Mouse (Mus musculus) cerebellum, adult 8-10 months (tissue): Measurements from ENCODE around the gene Zfp598.
A peak's percentile ranks its signal among the peaks of the same experiment; 100 is the strongest.

Experiments
- DNase-seq: peaks from one replicate; pipeline ENCODE4 v3.0.0; 2022

Gene Zfp598

GRCm38 (mm10) chr17:24669545-24670245 is at the start of gene Zfp598:
Gene Zfp598 (plus strand): TSS chr17:24669687.
- peak; percentile 91 for DNase-seq

- no peak for DNase-seq
These were observed 44.0 kb upstream of the Zfp598 start for GRCm38 (mm10) chr17:24625472-24625871.

- DNase-seq: peak; percentile 86
These were observed 40.8 kb upstream of the Zfp598 start for GRCm38 (mm10) chr17:24628646-24629045.

- DNase-seq: no peak
These were observed 39.4 kb upstream of the Zfp598 start for GRCm38 (mm10) chr17:24630072-24630471.

- peak; percentile 75 for DNase-seq
These were observed 37.2 kb upstream of the Zfp598 start, which contains the start of the genes Tsc2 and Nthl1 for GRCm38 (mm10) chr17:24632167-24632812. Gene Tsc2 (minus strand): TSS chr17:24632630. Gene Nthl1 (plus strand): TSS chr17:24632680.

- DNase-seq: no peak
These were observed 36.6 kb upstream of the Zfp598 start for GRCm38 (mm10) chr17:24632813-24633449.

GRCm38 (mm10) chr17:24633831-24634230 is 35.7 kb upstream of the Zfp598 start:
- no peak for DNase-seq

- DNase-seq: no peak
These were observed 34.5 kb upstream of the Zfp598 start for GRCm38 (mm10) chr17:24635024-24635423.

GRCm38 (mm10) chr17:24635694-24636093 is 33.8 kb upstream of the Zfp598 start:
- DNase-seq: no peak

GRCm38 (mm10) chr17:24636781-24637481 is 32.6 kb upstream of the Zfp598 start:
- no peak for DNase-seq

- DNase-seq: no peak
These were observed 31.3 kb upstream of the Zfp598 start for GRCm38 (mm10) chr17:24638214-24638613.

GRCm38 (mm10) chr17:24638840-24639239 is 30.6 kb upstream of the Zfp598 start:
- DNase-seq: no peak

GRCm38 (mm10) chr17:24639571-24639988 is 29.9 kb upstream of the Zfp598 start:
- no peak for DNase-seq

- DNase-seq: no peak
These were observed 29.4 kb upstream of the Zfp598 start for GRCm38 (mm10) chr17:24640119-24640518.

- DNase-seq: no peak
These were observed 28.9 kb upstream of the Zfp598 start for GRCm38 (mm10) chr17:24640581-24640980.

GRCm38 (mm10) chr17:24641944-24642343 is 27.5 kb upstream of the Zfp598 start:
- no peak for DNase-seq

- DNase-seq: no peak
These were observed 26.6 kb upstream of the Zfp598 start for GRCm38 (mm10) chr17:24642791-24643343.

GRCm38 (mm10) chr17:24644030-24644715 is 25.3 kb upstream of the Zfp598 start:
- DNase-seq: no peak

- no peak for DNase-seq
These were observed 24.4 kb upstream of the Zfp598 start for GRCm38 (mm10) chr17:24644875-24645721.

GRCm38 (mm10) chr17:24645916-24646315 is 23.6 kb upstream of the Zfp598 start:
- no peak for DNase-seq

GRCm38 (mm10) chr17:24646381-24646780 is 23.1 kb upstream of the Zfp598 start:
- DNase-seq: no peak
